Mouse (Mus musculus) forebrain, embryonic 11.5 days (tissue): ENCODE results near the gene Mrgprb2. TPM values are rescaled to one million over a fixed set of nuclear protein-coding genes. Genes with fewer than 3 reads are reported as not detected.

Experiments used
- ATAC-seq: fragments of 200-750 bp; cut with Nextera tagmentation; replicated peaks from 2 replicates; pipeline ENCODE4 v1.8.0; 2017; ENCODE audit warnings: moderate TSS enrichment; ENCODE audit not compliant: low FRiP score
- DNase-seq: peaks from one replicate; pipeline ENCODE4 v3.0.0-alpha.2; 2017; ENCODE audit warnings: low spot score
- H3K27ac ChIP-seq: fragments of 300-500 bp; sonication (generic); 2 replicates; pipeline ENCODE4 v1.5.1; 2014; ENCODE audit warnings: low read depth, low read length
- H3K27me3 ChIP-seq: fragments of 300-500 bp; sonication (generic); 2 replicates; pipeline ENCODE4 v1.6.1; 2014; ENCODE audit warnings: mild to moderate bottlenecking, low read length, mixed read lengths; ENCODE audit not compliant: control insufficient read depth, insufficient read depth
- H3K36me3 ChIP-seq: fragments of 300-500 bp; sonication (generic); 2 replicates; pipeline ENCODE4 v1.6.1; 2014; ENCODE audit warnings: mild to moderate bottlenecking, low read length, moderate library complexity, mixed read lengths; ENCODE audit not compliant: control insufficient read depth, insufficient read depth
- H3K4me1 ChIP-seq: fragments of 300-500 bp; sonication (generic); replicated peaks from 2 replicates; pipeline ENCODE4 v1.6.1; 2014; ENCODE audit warnings: low read length, mixed read lengths; ENCODE audit not compliant: control insufficient read depth, insufficient read depth
- H3K4me2 ChIP-seq: fragments of 300-500 bp; sonication (generic); 2 replicates; pipeline ENCODE4 v1.6.1; 2014; ENCODE audit warnings: low read depth, mild to moderate bottlenecking, low read length, moderate library complexity, mixed read lengths; ENCODE audit not compliant: severe bottlenecking
- H3K4me3 ChIP-seq: fragments of 300-500 bp; sonication (generic); 2 replicates; pipeline ENCODE4 v1.5.1; 2014; ENCODE audit warnings: low read depth, low read length
- H3K9ac ChIP-seq: fragments of 300-500 bp; sonication (generic); 2 replicates; pipeline ENCODE4 v1.6.1; 2014; ENCODE audit warnings: low read length
- H3K9me3 ChIP-seq: fragments of 300-500 bp; sonication (generic); 2 replicates; pipeline ENCODE4 v1.6.1; 2016; ENCODE audit warnings: low read length, mixed read lengths; ENCODE audit not compliant: control insufficient read depth
- polyA plus RNA-seq: library from polyadenylated mRNA; unstranded; fragments of >200 nt; fragmentation: Nextera tagmentation; extraction: Ambion mirVana; gene quantifications from 2 replicates; pipeline ENCODE4 v1.2.1, GENCODE M21; 2014

Gene Mrgprb2
- not detected in 2 replicates for polyA plus RNA-seq

DNA sequence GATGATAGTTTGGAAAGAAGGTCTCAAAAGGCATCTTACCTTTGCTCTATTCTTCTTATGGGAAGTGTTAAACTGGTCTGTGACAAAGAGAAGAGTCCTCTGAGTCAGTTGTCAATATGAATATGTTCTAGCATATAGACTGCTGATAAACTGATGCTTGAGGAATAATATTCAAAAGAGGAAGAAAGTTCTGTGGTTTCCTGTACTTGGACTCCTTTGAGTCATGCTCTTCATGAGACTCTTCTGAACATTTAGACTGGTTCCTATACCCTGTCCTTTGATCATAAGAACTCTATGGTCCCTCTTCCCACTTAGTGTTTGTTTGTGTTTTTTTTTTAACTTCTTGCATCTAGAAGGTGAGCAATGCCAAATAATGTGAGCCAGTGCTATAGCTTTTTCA is at the start of gene Mrgprb2:
Mrgprb2 (minus strand) TSS at position 101 of the 400 bp plus-strand sequence.
- Histone ChIP-seq H3K9me3 (peaks cover 5% of the 10 kb centered on the region; the same call in 1 of the 2 replicates), H3K4me2 (no peak within 1 kb of the TSS), H3K4me3 (no peak within 1 kb of the TSS), H3K4me1 (no peaks in the 10 kb centered on the region), H3K9ac (no peak within 1 kb of the TSS), H3K36me3 (no peaks in the 10 kb centered on the region), H3K27me3 (no peaks in the 10 kb centered on the region), H3K27ac (no peak within 1 kb of the TSS)
- ATAC-seq (no peak), DNase-seq (no peak)

Other genes starting within 250 kb of the Mrgprb2 start
- not detected in 2 replicates for gene Mrgprb8, start 169.6 kb downstream of the Mrgprb2 start, polyA plus RNA-seq
- not detected in 2 replicates for gene Mrgprb1, start 101.7 kb downstream of the Mrgprb2 start, polyA plus RNA-seq
- gene Mrgprx2, start 58.8 kb downstream of the Mrgprb2 start, polyA plus RNA-seq, result not detected in 2 replicates
- not detected in 2 replicates for gene Mrgprb3, start 85.7 kb upstream of the Mrgprb2 start, polyA plus RNA-seq
- 35.3 and 37.5 TPM in 2 replicates for gene Zdhhc13, start 230.9 kb upstream of the Mrgprb2 start, polyA plus RNA-seq